Mouse (Mus musculus) hindbrain, embryonic 13.5 days (tissue): Measurements from ENCODE around the gene Calcoco1. TPM values are rescaled to one million over a fixed set of nuclear protein-coding genes. Genes with fewer than 3 reads are reported as not detected.
A peak's percentile ranks its signal among the peaks of the same experiment; 100 is the strongest.
"Not testable (repeated sequence)": the region's sequence is repeated elsewhere in the genome, so short reads cannot be mapped to it uniquely, and the experiment has no call there.

Experiments used
- ATAC-seq: fragments of 200-750 bp; cut with Nextera tagmentation; 2 replicates; pipeline ENCODE4 v1.8.0; 2017; ENCODE audit warnings: moderate TSS enrichment; ENCODE audit not compliant: low FRiP score
- H3K27ac ChIP-seq: fragments of 300-500 bp; sonication (generic); 2 replicates; pipeline ENCODE4 v1.5.1; 2015; ENCODE audit warnings: inconsistent platforms, mild to moderate bottlenecking, moderate library complexity
- H3K27me3 ChIP-seq: fragments of 300-500 bp; sonication (generic); 2 replicates; pipeline ENCODE4 v1.6.1; 2015; ENCODE audit warnings: mild to moderate bottlenecking, inconsistent platforms
- H3K36me3 ChIP-seq: fragments of 300-500 bp; sonication (generic); 2 replicates; pipeline ENCODE4 v1.6.1; 2015; ENCODE audit warnings: mild to moderate bottlenecking, inconsistent platforms
- H3K4me1 ChIP-seq: fragments of 300-500 bp; sonication (generic); replicated peaks from 2 replicates; pipeline ENCODE4 v1.6.1; 2015; ENCODE audit warnings: inconsistent platforms
- H3K4me2 ChIP-seq: fragments of 300-500 bp; sonication (generic); 2 replicates; pipeline ENCODE4 v1.6.1; 2015; ENCODE audit warnings: inconsistent platforms, mild to moderate bottlenecking, moderate library complexity
- H3K4me3 ChIP-seq: fragments of 300-500 bp; sonication (generic); 2 replicates; pipeline ENCODE4 v1.5.1; 2015; ENCODE audit warnings: mild to moderate bottlenecking, inconsistent platforms
- H3K9ac ChIP-seq: fragments of 300-500 bp; sonication (generic); 2 replicates; pipeline ENCODE4 v1.6.1; 2015; ENCODE audit warnings: mild to moderate bottlenecking, inconsistent platforms
- H3K9me3 ChIP-seq: fragments of 300-500 bp; sonication (generic); 2 replicates; pipeline ENCODE4 v1.6.1; 2016; ENCODE audit warnings: inconsistent platforms
- WGBS: fragments of 180-500 bp; shearing (Covaris S2); methylation state at CpG from one replicate; pipeline ENCODE4 v1.1.7; 2015; 5-methylcytosine and 5-hydroxymethylcytosine counted together
- polyA plus RNA-seq: library from polyadenylated mRNA; unstranded; fragments of >200 nt; fragmentation: Nextera tagmentation; extraction: Ambion mirVana; gene quantifications from 2 replicates; pipeline ENCODE4 v1.2.1, GENCODE M21; 2015

The Calcoco1 gene
- polyA plus RNA-seq, 1 experiment from 2014 or later = 41.8 TPM

DNA sequence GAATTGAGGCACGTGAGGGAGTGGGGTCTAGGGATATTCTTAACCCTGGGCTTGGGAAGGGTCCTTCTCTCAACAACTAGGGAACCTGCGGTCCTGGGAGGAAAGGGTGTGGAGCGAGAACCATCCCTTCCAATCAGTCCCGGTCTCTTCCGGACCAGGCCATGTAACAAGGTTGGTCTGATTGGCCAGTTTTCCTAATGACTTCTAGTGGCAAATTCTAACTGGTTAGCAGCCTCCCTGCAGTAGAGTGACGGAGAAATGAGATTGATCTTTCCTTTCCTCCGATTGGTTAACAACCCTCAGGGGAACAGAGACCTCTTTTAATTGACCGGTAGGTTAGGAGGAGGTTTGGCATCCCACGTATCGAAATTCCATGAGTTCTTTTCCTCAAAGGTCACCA, 48.4 kb downstream of the Calcoco1 start:
- H3K36me3 ChIP-seq = no peaks in the 10 kb centered on the region
- no peaks in the 10 kb centered on the region for H3K9me3 ChIP-seq
- peak overlapping the region; percentile 40; the same call in 1 of the 2 replicates for H3K9ac ChIP-seq
- H3K4me3 ChIP-seq = peak overlapping the region; percentile 22
- peak overlapping the region; percentile 98 for H3K27ac ChIP-seq
- H3K27me3 ChIP-seq = no peaks in the 10 kb centered on the region
- peak overlapping the region; percentile 73 for H3K4me2 ChIP-seq
- H3K4me1 ChIP-seq = peaks cover 33% of the 10 kb centered on the region
- peak; percentile 64 for ATAC-seq
- WGBS = 3% methylated on average over 10 of the region's 10 CpGs

- Histone ChIP-seq H3K9me3 (no peaks in the 10 kb centered on the region), H3K4me3 (peak within 1 kb of the TSS; percentile 48), H3K27me3 (no peaks in the 10 kb centered on the region), H3K36me3 (0 out of 2 replicates have a peak, but pooled peaks cover 6% of the 10 kb centered on the region), H3K4me2 (peak within 1 kb of the TSS; percentile 73), H3K4me1 (peaks cover 33% of the 10 kb centered on the region), H3K27ac (peak within 1 kb of the TSS; percentile 98), H3K9ac (peak within 1 kb of the TSS; percentile 90)
- no peak for ATAC-seq
- 3% methylated on average over 37 of the region's 37 CpGs for WGBS
Measured at GRCm38 (mm10) chr15:102672215-102673071, 49.5 kb downstream of the Calcoco1 start, which contains the start of gene Atp5g2. Gene Atp5g2, minus strand, starts transcription at chr15:102672352.

DNA sequence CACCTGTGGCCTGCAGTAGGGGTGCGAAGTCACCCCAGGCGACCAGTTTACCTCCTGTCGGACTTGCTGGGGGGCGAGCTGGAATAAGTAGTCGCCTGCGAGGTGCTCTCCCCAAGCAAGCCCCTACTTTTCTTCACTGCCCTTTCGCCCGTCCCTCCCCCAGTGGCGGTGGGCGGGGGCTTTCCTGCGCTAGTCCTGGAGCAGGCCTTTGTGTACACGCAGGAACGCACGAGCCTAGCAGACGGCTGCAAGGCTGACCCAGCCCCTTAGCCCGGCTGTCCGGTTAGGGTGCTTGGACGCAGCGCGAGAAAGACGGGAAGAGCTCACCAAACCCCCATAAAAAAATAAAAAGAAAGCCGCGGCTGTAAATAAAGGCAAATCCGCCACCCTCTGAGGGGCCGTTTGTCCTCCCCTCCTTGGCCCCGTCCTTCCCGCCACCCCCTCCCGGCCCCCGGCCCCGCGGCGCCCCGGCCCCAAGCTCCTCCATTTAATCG, 50.2 kb downstream of the Calcoco1 start:
- WGBS = under 1% methylated on average over 33 of the region's 34 CpGs
- Histone ChIP-seq H3K27ac (peak overlapping the region; percentile 98), H3K4me2 (peak overlapping the region; percentile 73), H3K36me3 (peaks cover 12% of the 10 kb centered on the region), H3K4me1 (peaks cover 33% of the 10 kb centered on the region), H3K9me3 (no peaks in the 10 kb centered on the region), H3K4me3 (peak overlapping the region; percentile 48), H3K27me3 (no peaks in the 10 kb centered on the region), H3K9ac (peak overlapping the region; percentile 90)
- peak; percentile 59 for ATAC-seq

- Histone ChIP-seq H3K27ac (peak overlapping the region; percentile 98), H3K4me2 (peak overlapping the region; percentile 77), H3K9ac (peak overlapping the region; percentile 94), H3K9me3 (no peaks in the 10 kb centered on the region), H3K4me3 (peak overlapping the region; percentile 69), H3K27me3 (no peaks in the 10 kb centered on the region), H3K4me1 (peaks cover 33% of the 10 kb centered on the region), H3K36me3 (peaks cover 20% of the 10 kb centered on the region)
- peak; percentile 89 for ATAC-seq
- WGBS = under 1% methylated on average over 53 of the region's 53 CpGs
Measured at GRCm38 (mm10) chr15:102670767-102671575, 51.0 kb downstream of the Calcoco1 start.

GRCm38 (mm10) chr15:102670281-102670680, 51.7 kb downstream of the Calcoco1 start:
- H3K4me3 ChIP-seq = peak overlapping the region; percentile 69
- peaks cover 33% of the 10 kb centered on the region for H3K4me1 ChIP-seq
- H3K36me3 ChIP-seq = peaks cover 26% of the 10 kb centered on the region
- 11% methylated on average over 6 of the region's 6 CpGs for WGBS
- peak overlapping the region; percentile 93 for H3K27ac ChIP-seq
- ATAC-seq = 0 out of 2 replicates have a peak, but pooled peaks have one; percentile 6
- no peaks in the 10 kb centered on the region for H3K27me3 ChIP-seq
- H3K9me3 ChIP-seq = no peaks in the 10 kb centered on the region
- H3K9ac ChIP-seq = peak overlapping the region; percentile 94
- H3K4me2 ChIP-seq = peak overlapping the region; percentile 77

GRCm38 (mm10) chr15:102669571-102669970, 52.4 kb downstream of the Calcoco1 start:
- Histone ChIP-seq H3K4me3 (no peak overlapping the region), H3K9me3 (no peaks in the 10 kb centered on the region), H3K4me1 (peaks cover 33% of the 10 kb centered on the region), H3K36me3 (peaks cover 33% of the 10 kb centered on the region), H3K27me3 (no peaks in the 10 kb centered on the region), H3K9ac (0 out of 2 replicates have a peak overlapping the region, but pooled peaks have one; percentile 21), H3K27ac (no peak overlapping the region), H3K4me2 (peak overlapping the region; percentile 77)
- WGBS = 88% methylated on average over 8 of the region's 8 CpGs
- no peak for ATAC-seq

DNA sequence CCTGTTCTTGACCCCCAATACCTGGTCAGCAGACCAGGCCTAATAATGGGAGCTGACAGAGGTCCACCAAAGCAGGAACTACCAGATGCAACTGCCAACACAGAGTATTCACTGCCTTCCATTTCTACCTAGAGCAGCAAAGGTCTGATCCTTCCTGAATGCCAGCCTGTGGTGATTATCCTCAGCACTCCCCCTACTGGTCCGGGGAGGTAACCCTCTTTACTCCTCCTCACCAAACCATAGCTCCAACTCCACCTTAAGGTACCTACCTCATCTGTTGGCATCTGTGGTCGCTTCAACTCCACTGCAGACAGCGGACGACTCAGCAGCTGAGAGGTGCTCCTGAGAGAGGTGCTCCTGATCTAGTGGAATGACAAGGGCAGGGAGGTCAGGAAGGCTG, 56.5 kb downstream of the Calcoco1 start:
- H3K9ac ChIP-seq = no peak overlapping the region
- no peak for ATAC-seq
- H3K9me3 ChIP-seq = no peaks in the 10 kb centered on the region
- 51% methylated on average over 4 of the region's 4 CpGs for WGBS
- no peak overlapping the region for H3K4me3 ChIP-seq
- H3K27ac ChIP-seq = no peak overlapping the region
- peaks cover 11% of the 10 kb centered on the region for H3K4me1 ChIP-seq
- no peaks in the 10 kb centered on the region for H3K27me3 ChIP-seq
- H3K36me3 ChIP-seq = peaks cover 70% of the 10 kb centered on the region
- H3K4me2 ChIP-seq = no peak overlapping the region

DNA sequence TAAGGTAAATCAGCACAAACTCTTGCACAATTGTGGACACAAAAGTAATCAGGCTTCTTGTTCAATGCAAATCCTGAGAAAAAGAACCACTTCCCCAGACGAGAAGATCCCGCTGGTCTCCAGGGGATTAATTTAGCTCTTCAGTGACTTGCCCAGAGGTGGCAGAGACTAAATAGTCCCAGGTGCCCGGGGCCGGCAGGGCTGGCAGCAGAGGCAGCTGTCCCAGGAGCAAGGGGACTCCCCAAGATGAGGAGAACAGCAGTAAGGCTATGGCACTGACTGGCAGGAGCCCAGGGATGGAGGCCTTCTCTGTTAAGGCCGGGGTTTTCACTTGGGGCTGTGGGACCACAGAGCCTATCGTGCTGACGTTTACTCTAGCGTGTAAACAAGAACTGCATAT, 58.2 kb downstream of the Calcoco1 start:
- no peaks in the 10 kb centered on the region for H3K27me3 ChIP-seq
- 90% methylated on average over 8 of the region's 8 CpGs for WGBS
- no peak overlapping the region for H3K27ac ChIP-seq
- H3K9me3 ChIP-seq = no peaks in the 10 kb centered on the region
- ATAC-seq = no peak
- no peaks in the 10 kb centered on the region for H3K4me1 ChIP-seq
- no peak overlapping the region for H3K4me3 ChIP-seq
- no peak overlapping the region for H3K4me2 ChIP-seq
- peaks cover 73% of the 10 kb centered on the region for H3K36me3 ChIP-seq
- H3K9ac ChIP-seq = no peak overlapping the region

- ATAC-seq, H3K4me2 ChIP-seq, H3K27ac ChIP-seq, H3K27me3 ChIP-seq, H3K9ac ChIP-seq, H3K4me3 ChIP-seq, H3K9me3 ChIP-seq, H3K4me1 ChIP-seq: not testable (repeated sequence)
- WGBS = no CpG with 5 or more reads among the region's 2 CpGs
- peaks cover 69% of the 10 kb centered on the region for H3K36me3 ChIP-seq
Measured at GRCm38 (mm10) chr15:102662601-102663000, 59.4 kb downstream of the Calcoco1 start.

DNA sequence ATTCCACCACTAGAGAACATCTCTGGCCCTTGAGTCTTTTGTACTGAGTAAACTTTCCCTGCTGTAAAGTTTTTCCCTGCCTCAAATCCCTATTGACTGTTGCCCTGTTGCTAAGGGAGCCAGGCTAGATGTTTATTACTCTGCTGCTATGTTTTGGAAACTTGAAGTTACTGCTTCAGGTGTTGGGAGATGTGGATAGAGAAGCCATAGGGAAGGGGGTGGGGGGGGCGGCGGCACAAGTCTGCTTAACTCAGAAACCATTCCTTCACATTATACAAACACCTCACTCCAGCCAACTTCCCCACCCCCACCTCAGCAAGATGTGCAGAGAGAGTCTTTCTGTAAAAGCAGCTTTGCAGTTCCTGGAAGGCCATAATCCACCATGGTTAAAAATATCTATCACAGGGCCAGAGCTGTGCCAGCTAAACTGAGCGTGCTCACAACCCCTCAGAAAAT, 64.0 kb downstream of the Calcoco1 start:
- no peak overlapping the region for H3K9ac ChIP-seq
- H3K4me3 ChIP-seq = no peak overlapping the region
- H3K27ac ChIP-seq = peak overlapping the region; percentile 78; the same call in 1 of the 2 replicates
- H3K4me2 ChIP-seq = no peak overlapping the region
- H3K27me3 ChIP-seq = no peaks in the 10 kb centered on the region
- H3K4me1 ChIP-seq = peaks cover 4% of the 10 kb centered on the region; the same call in 1 of the 2 replicates
- H3K36me3 ChIP-seq = peaks cover 25% of the 10 kb centered on the region
- 84% methylated on average over 3 of the region's 3 CpGs for WGBS
- no peak for ATAC-seq
- no peaks in the 10 kb centered on the region for H3K9me3 ChIP-seq
